Mouse (Mus musculus) embryonic facial prominence, embryonic 15.5 days (tissue): Measurements from ENCODE around the gene Gm10401. TPM values are rescaled to one million over a fixed set of nuclear protein-coding genes. Genes with fewer than 3 reads are reported as not detected.
"Not testable (repeated sequence)": the region's sequence is repeated elsewhere in the genome, so short reads cannot be mapped to it uniquely, and the experiment has no call there.

Source experiments
- ATAC-seq: fragments of 200-750 bp; cut with Nextera tagmentation; 2 replicates; pipeline ENCODE4 v1.8.0; 2017; ENCODE audit warnings: low read depth, moderate TSS enrichment; ENCODE audit not compliant: insufficient number of reproducible peaks, low FRiP score, low TSS enrichment
- H3K27ac ChIP-seq: fragments of 300-500 bp; sonication (generic); replicated peaks from 2 replicates; pipeline ENCODE4 v1.5.1; 2015; ENCODE audit warnings: mild to moderate bottlenecking, inconsistent platforms
- H3K27me3 ChIP-seq: fragments of 300-500 bp; sonication (generic); 2 replicates; pipeline ENCODE4 v1.6.1; 2015; ENCODE audit warnings: inconsistent platforms
- H3K36me3 ChIP-seq: fragments of 300-500 bp; sonication (generic); 2 replicates; pipeline ENCODE4 v1.6.1; 2015; ENCODE audit warnings: mild to moderate bottlenecking, inconsistent platforms
- H3K4me1 ChIP-seq: fragments of 300-500 bp; sonication (generic); 2 replicates; pipeline ENCODE4 v1.6.1; 2015; ENCODE audit warnings: inconsistent platforms
- H3K4me2 ChIP-seq: fragments of 300-500 bp; sonication (generic); replicated peaks from 2 replicates; pipeline ENCODE4 v1.6.1; 2015; ENCODE audit warnings: mild to moderate bottlenecking, inconsistent platforms
- H3K4me3 ChIP-seq: fragments of 300-500 bp; sonication (generic); replicated peaks from 2 replicates; pipeline ENCODE4 v1.5.1; 2015; ENCODE audit warnings: mild to moderate bottlenecking, inconsistent platforms
- H3K9ac ChIP-seq: fragments of 300-500 bp; sonication (generic); 2 replicates; pipeline ENCODE4 v1.6.1; 2015; ENCODE audit warnings: inconsistent platforms
- H3K9me3 ChIP-seq: fragments of 300-500 bp; sonication (generic); replicated peaks from 2 replicates; pipeline ENCODE4 v1.6.1; 2016; ENCODE audit warnings: inconsistent platforms
- WGBS: fragments of 180-500 bp; shearing (Covaris S2); methylation state at CpG from one replicate; pipeline ENCODE4 v1.1.7; 2015; 5-methylcytosine and 5-hydroxymethylcytosine counted together
- polyA plus RNA-seq: library from polyadenylated mRNA; unstranded; fragments of >200 nt; fragmentation: Nextera tagmentation; extraction: Ambion mirVana; gene quantifications from 2 replicates; pipeline ENCODE4 v1.2.1, GENCODE M21; 2015

Gene Gm10401
- polyA plus RNA-seq, 1 experiment from 2014 or later: 39.7 TPM

- Histone ChIP-seq H3K27ac (no peak overlapping the region), H3K9ac (no peak overlapping the region), H3K4me2 (no peak overlapping the region), H3K27me3 (no peaks in the 10 kb centered on the region), H3K9me3 (no peaks in the 10 kb centered on the region), H3K4me1 (no peaks in the 10 kb centered on the region; the same call in 1 of the 2 replicates), H3K4me3 (no peak overlapping the region), H3K36me3 (peaks cover 81% of the 10 kb centered on the region)
- 94% methylated on average over 5 of the region's 5 CpGs for WGBS
- no peak for ATAC-seq
Observed at GRCm38 (mm10) chr5:115089592-115090268, 8.4 kb downstream of the Gm10401 start.

DNA sequence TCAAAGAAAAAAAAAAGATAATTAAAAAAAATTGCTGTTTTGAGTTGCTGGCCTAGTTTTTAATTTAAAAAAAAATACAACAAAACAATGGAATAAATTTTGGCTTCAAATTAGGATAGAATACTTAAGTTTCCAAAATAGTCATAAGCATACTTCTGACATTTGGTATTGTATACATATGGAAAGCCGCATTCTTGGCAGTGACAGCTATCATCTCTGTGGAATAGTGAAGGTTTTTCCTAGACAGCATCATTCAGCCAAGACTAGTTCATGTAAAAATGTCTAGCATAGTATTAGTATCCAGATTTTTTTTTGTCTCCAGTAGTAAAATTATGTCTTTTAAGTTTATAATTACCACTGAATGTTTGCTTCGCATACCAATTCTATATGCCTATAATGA lies 12.4 kb downstream of the Gm10401 start:
- peaks cover 78% of the 10 kb centered on the region for H3K36me3 ChIP-seq
- H3K4me3 ChIP-seq: no peak overlapping the region
- no peaks in the 10 kb centered on the region; the same call in 1 of the 2 replicates for H3K4me1 ChIP-seq
- no peak overlapping the region for H3K4me2 ChIP-seq
- 77% methylated on average over 2 of the region's 2 CpGs for WGBS
- no peak overlapping the region for H3K9ac ChIP-seq
- no peak overlapping the region for H3K27ac ChIP-seq
- H3K27me3 ChIP-seq: no peaks in the 10 kb centered on the region
- no peak for ATAC-seq
- no peaks in the 10 kb centered on the region for H3K9me3 ChIP-seq

DNA sequence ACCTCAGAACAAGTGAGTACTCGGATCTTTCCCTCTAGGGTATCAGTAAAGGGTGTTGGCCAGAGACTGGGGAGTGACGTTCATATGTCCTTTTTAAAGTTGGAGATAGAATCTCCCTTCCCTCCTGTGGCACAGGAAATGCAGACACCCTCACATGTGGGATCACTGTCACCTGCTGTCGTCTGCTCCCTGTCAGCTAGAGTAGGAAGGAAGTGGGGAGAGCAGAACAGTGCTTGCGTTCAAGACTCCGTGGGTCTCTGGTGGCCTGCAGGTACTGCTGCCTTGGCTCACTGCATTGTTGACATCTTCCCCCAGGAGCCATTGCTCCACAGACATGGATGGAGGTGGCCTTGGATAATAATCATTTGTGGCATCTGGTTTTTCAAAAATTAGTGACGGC lies 14.6 kb downstream of the Gm10401 start:
- no peaks in the 10 kb centered on the region; the same call in 1 of the 2 replicates for H3K4me1 ChIP-seq
- no peaks in the 10 kb centered on the region for H3K9me3 ChIP-seq
- no peaks in the 10 kb centered on the region for H3K27me3 ChIP-seq
- no peak overlapping the region for H3K9ac ChIP-seq
- no peak overlapping the region for H3K27ac ChIP-seq
- H3K36me3 ChIP-seq: peaks cover 57% of the 10 kb centered on the region
- no peak overlapping the region for H3K4me2 ChIP-seq
- H3K4me3 ChIP-seq: no peak overlapping the region
- no peak for ATAC-seq
- WGBS: 76% methylated on average over 6 of the region's 6 CpGs

DNA sequence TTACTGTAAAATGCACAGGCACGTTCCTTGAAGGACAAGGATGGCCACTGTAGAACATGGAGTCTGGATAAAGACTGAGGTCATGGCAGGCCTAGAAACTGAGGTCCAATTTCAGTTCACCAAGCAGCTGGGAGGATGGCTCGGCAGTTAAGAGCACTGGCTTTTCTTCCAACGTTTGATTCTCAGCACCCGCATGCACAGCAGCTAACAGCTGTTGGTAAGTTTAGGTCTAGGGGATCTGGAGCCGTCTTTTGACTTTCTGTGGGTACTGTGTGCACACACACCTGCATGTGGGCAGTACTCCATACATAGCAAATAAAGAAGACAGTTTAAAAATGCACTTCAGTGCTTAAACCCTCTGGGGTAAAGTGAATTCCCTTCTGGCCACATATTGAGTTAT lies 16.5 kb downstream of the Gm10401 start:
- H3K27me3 ChIP-seq: no peaks in the 10 kb centered on the region
- H3K36me3 ChIP-seq: peaks cover 45% of the 10 kb centered on the region
- H3K4me1 ChIP-seq: no peaks in the 10 kb centered on the region; the same call in 1 of the 2 replicates
- no peak for ATAC-seq
- H3K4me2 ChIP-seq: no peak overlapping the region
- no peak overlapping the region for H3K4me3 ChIP-seq
- WGBS: 77% methylated on average over 5 of the region's 5 CpGs
- H3K27ac ChIP-seq: no peak overlapping the region
- H3K9ac ChIP-seq: no peak overlapping the region
- H3K9me3 ChIP-seq: no peaks in the 10 kb centered on the region

GRCm38 (mm10) chr5:115076144-115076901 lies 21.8 kb downstream of the Gm10401 start:
- H3K27ac ChIP-seq: no peak overlapping the region
- WGBS: 60% methylated on average over 5 of the region's 5 CpGs
- H3K9me3 ChIP-seq: no peaks in the 10 kb centered on the region
- H3K4me1 ChIP-seq: peaks cover 12% of the 10 kb centered on the region
- H3K9ac ChIP-seq: no peak overlapping the region
- ATAC-seq: no peak
- H3K36me3 ChIP-seq: peaks cover 25% of the 10 kb centered on the region
- H3K4me2 ChIP-seq: no peak overlapping the region
- no peak overlapping the region for H3K4me3 ChIP-seq
- H3K27me3 ChIP-seq: no peaks in the 10 kb centered on the region

DNA sequence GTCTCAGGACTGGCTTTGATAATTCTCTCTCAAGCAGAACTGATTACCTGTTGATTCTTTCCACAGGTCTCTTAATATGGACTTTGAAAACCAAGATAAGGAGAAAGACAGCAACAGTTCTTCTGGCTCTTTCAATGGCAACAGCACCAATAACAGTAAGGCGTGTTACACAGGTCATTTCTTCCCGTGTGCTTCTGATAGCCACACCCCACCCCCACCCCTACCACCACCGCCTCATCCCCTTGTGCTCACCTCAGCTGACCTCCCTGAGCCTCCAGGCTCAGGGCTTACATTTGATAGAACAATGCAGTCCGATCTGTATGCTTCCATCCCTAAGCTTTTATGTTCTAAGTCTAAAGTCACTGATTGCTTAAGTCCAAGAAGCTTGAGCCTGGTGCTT lies 23.3 kb downstream of the Gm10401 start:
- Histone ChIP-seq H3K9ac (no peak overlapping the region), H3K4me3 (no peak overlapping the region), H3K9me3 (no peaks in the 10 kb centered on the region), H3K27me3 (no peaks in the 10 kb centered on the region), H3K36me3 (peaks cover 23% of the 10 kb centered on the region), H3K4me1 (peaks cover 15% of the 10 kb centered on the region), H3K27ac (no peak overlapping the region), H3K4me2 (no peak overlapping the region)
- 68% methylated on average over 4 of the region's 4 CpGs for WGBS
- ATAC-seq: no peak

DNA sequence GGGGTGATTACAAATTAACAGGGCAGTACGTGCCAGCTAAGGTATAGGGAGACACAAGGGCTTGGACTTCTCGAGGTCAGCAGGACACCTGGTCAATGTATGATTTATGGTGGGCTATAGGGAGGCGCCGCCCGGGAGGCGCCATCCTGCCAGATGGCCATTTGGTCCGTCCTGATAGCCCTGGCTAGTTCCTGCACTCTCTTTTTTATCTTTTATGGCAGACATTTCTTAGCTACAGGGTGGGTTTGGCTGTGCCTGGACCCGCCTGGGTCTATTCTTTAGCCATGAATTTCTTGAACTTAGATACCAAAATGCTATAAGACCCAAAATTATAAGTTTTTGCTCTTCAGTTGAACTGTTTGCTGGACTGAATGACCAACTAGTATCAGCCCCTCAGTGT lies 24.8 kb downstream of the Gm10401 start:
- not testable (repeated sequence) for H3K4me3 ChIP-seq, H3K27me3 ChIP-seq, H3K27ac ChIP-seq, ATAC-seq, H3K4me2 ChIP-seq, H3K9ac ChIP-seq, H3K9me3 ChIP-seq
- H3K36me3 ChIP-seq: peaks cover 23% of the 10 kb centered on the region
- 89% methylated on average over 8 of the region's 8 CpGs for WGBS
- H3K4me1 ChIP-seq: peaks cover 15% of the 10 kb centered on the region

- ATAC-seq: peak; percentile 73
Observed at GRCm38 (mm10) chr5:115072143-115072542, 26.0 kb downstream of the Gm10401 start.

DNA sequence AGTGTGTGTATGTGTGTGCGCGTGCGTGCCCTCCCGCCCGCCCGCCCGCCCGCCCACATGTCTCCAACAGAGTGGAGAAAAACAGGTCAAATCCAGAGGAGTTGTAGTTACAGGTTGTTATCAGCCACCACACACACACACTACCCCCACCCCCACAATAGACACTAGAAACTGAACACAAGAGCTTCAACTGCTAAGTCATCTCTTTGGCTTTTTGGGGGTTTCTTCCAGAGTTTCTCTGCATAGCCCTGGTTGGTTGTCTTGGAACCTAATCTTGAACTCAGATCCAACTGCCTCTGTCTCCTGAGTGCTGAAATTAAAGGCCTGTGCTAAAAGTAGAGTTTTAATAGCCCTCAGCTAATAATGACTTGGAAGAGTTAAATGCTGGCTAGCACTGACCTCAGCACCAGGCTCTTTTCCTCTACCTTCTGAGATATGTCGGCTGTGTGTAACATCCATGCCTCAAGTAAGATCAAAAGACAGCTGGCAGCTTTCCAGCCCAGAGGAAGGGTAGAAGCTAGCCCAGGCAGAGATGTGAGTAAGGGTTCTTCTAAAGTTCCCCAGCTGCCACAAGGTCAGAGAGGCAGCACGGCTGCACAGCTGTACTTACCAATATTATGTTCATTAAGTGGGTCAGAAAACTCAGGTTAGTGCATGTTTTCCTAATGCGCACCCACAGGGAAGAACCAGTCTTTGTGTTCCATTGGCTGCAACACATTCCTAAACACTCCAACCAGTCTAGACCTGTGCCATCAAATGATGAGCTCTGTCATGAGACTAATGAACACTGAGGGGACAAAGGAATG lies 26.8 kb downstream of the Gm10401 start:
- H3K27me3 ChIP-seq: no peaks in the 10 kb centered on the region
- peak; percentile 51; the same call in 1 of the 2 replicates for ATAC-seq
- H3K4me2 ChIP-seq: 0 out of 2 replicates have a peak overlapping the region, but pooled peaks have one; percentile 13
- H3K27ac ChIP-seq: peak overlapping the region; percentile 76
- H3K9ac ChIP-seq: no peak overlapping the region
- H3K36me3 ChIP-seq: peaks cover 16% of the 10 kb centered on the region
- no peaks in the 10 kb centered on the region for H3K9me3 ChIP-seq
- WGBS: 80% methylated on average over 11 of the region's 11 CpGs
- H3K4me1 ChIP-seq: peaks cover 18% of the 10 kb centered on the region
- no peak overlapping the region for H3K4me3 ChIP-seq

More at GRCm38 (mm10) chr5:115072143-115072542, 26.0 kb downstream of the Gm10401 start:
- H3K36me3 ChIP-seq: peaks cover 19% of the 10 kb centered on the region
- H3K27me3 ChIP-seq: no peaks in the 10 kb centered on the region
- no peak overlapping the region for H3K4me3 ChIP-seq
- H3K9ac ChIP-seq: no peak overlapping the region
- peak overlapping the region; percentile 76 for H3K27ac ChIP-seq
- no peaks in the 10 kb centered on the region for H3K9me3 ChIP-seq
- H3K4me1 ChIP-seq: peaks cover 18% of the 10 kb centered on the region
- H3K4me2 ChIP-seq: 0 out of 2 replicates have a peak overlapping the region, but pooled peaks have one; percentile 13
- 59% methylated on average over 7 of the region's 7 CpGs for WGBS

DNA sequence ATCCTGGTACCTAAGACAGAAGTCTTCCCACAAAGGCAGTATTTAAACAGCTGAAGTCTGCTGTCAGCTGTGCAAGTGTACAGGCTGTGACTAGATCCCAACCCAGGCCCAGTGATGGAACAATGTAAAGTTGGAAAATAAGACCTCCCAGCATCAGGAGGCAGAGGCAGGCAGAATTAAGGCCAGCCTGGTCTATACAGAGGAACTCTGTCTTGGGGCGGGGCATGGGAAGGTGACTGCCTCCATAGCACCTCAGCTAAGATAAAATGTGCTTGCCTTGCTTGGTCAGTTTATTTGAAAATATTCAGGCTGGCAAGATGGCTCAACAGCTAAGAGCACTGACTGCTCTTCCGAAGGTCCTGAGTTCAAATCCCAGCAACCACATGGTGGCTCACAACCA lies 27.6 kb downstream of the Gm10401 start:
- H3K36me3 ChIP-seq: peaks cover 8% of the 10 kb centered on the region
- 100% methylated on average over 2 of the region's 2 CpGs for WGBS
- H3K4me2 ChIP-seq: no peak overlapping the region
- no peak overlapping the region for H3K4me3 ChIP-seq
- H3K9ac ChIP-seq: no peak overlapping the region
- H3K9me3 ChIP-seq: no peaks in the 10 kb centered on the region
- H3K27ac ChIP-seq: no peak overlapping the region
- ATAC-seq: no peak
- no peaks in the 10 kb centered on the region for H3K27me3 ChIP-seq
- peaks cover 18% of the 10 kb centered on the region for H3K4me1 ChIP-seq

DNA sequence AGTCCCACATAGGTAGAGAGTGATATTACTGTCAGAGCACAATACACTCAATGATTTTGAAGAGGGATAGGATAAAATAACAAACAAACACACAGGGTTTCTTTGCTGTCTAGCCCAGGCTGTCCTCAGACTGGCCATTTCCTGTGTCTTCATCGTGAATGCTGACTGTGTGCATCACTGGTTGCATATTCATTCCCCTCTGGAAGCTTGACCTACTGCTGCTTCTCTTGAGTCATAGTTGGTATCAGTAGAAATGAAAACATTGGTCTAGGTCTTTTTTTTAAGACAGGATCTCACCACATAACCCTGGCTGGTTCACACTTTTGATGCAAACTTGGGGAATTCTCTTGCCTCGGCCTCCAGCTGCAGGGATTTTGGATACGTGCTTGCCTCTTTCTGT lies 28.5 kb downstream of the Gm10401 start:
- Histone ChIP-seq H3K36me3 (no peaks in the 10 kb centered on the region), H3K4me3 (no peak overlapping the region)
- 82% methylated on average over 3 of the region's 3 CpGs for WGBS

More for the DNA sequence above, 28.5 kb downstream of the Gm10401 start:
- Histone ChIP-seq H3K9me3 (no peaks in the 10 kb centered on the region), H3K27ac (no peak overlapping the region), H3K9ac (no peak overlapping the region), H3K4me2 (no peak overlapping the region), H3K4me1 (peaks cover 18% of the 10 kb centered on the region), H3K27me3 (no peaks in the 10 kb centered on the region)
- no peak for ATAC-seq
